Mouse (Mus musculus) thymus, postnatal 0 days (tissue): Measurements from ENCODE around the gene Zfp982. TPM values are rescaled to one million over a fixed set of nuclear protein-coding genes. Genes with fewer than 3 reads are reported as not detected.
A peak's percentile ranks its signal among the peaks of the same experiment; 100 is the strongest.
"Not testable (repeated sequence)": the region's sequence is repeated elsewhere in the genome, so short reads cannot be mapped to it uniquely, and the experiment has no call there.

Experiments
- DNase-seq: peaks from one replicate; pipeline ENCODE4 v3.0.0-alpha.2; 2015; ENCODE audit warnings: low spot score
- polyA plus RNA-seq: library from polyadenylated mRNA; unstranded; fragments of >200 nt; fragmentation: Nextera tagmentation; extraction: Ambion mirVana; gene quantifications from 2 replicates; pipeline ENCODE4 v1.2.1, GENCODE M21; 2015

Zfp982 gene
- polyA plus RNA-seq, result 2.3 and 2.5 TPM in 2 replicates

GRCm38 (mm10) chr4:147492117-147492516 is at the start of gene Zfp982:
TSS of gene Zfp982 (plus strand) at chr4:147492417.
- not testable (repeated sequence) for DNase-seq

GRCm38 (mm10) chr4:147442649-147443553 is 49.3 kb upstream of the Zfp982 start:
- DNase-seq, result not testable (repeated sequence)

GRCm38 (mm10) chr4:147443554-147443927 is 48.7 kb upstream of the Zfp982 start:
- DNase-seq, result not testable (repeated sequence)

GRCm38 (mm10) chr4:147445371-147445770 is 46.8 kb upstream of the Zfp982 start:
- DNase-seq, result not testable (repeated sequence)

GRCm38 (mm10) chr4:147448358-147448757 is 43.9 kb upstream of the Zfp982 start:
- no peak for DNase-seq

GRCm38 (mm10) chr4:147449099-147449581 is 43.1 kb upstream of the Zfp982 start:
- no peak for DNase-seq

GRCm38 (mm10) chr4:147449986-147450385 is 42.2 kb upstream of the Zfp982 start:
- not testable (repeated sequence) for DNase-seq

GRCm38 (mm10) chr4:147467207-147467606 is 25.0 kb upstream of the Zfp982 start:
- DNase-seq, result not testable (repeated sequence)

- peak; percentile 2 for DNase-seq
These were observed 6.8 kb downstream of the Zfp982 start for GRCm38 (mm10) chr4:147498772-147499613.

- peak; percentile 1 for DNase-seq
These were observed 17.0 kb downstream of the Zfp982 start for GRCm38 (mm10) chr4:147509174-147509573.

- no peak for DNase-seq
These were observed 26.8 kb downstream of the Zfp982 start for GRCm38 (mm10) chr4:147518981-147519380.

- no peak for DNase-seq
These were observed 27.9 kb downstream of the Zfp982 start for GRCm38 (mm10) chr4:147520100-147520499.

GRCm38 (mm10) chr4:147525125-147525524 is 32.9 kb downstream of the Zfp982 start:
- DNase-seq, result no peak

GRCm38 (mm10) chr4:147530366-147530765 is 38.1 kb downstream of the Zfp982 start:
- DNase-seq, result no peak

GRCm38 (mm10) chr4:147535916-147536315 is 43.7 kb downstream of the Zfp982 start:
- not testable (repeated sequence) for DNase-seq

GRCm38 (mm10) chr4:147537702-147538101 is 45.5 kb downstream of the Zfp982 start:
- no peak for DNase-seq

- not testable (repeated sequence) for DNase-seq
These were observed 47.7 kb downstream of the Zfp982 start, which contains the start of gene Gm16503 for GRCm38 (mm10) chr4:147539918-147540317. TSS of gene Gm16503 (plus strand) at chr4:147540218.

GRCm38 (mm10) chr4:147541105-147541504 is 48.9 kb downstream of the Zfp982 start:
- no peak for DNase-seq

- not testable (repeated sequence) for DNase-seq
These were observed 60.9 kb downstream of the Zfp982 start, which contains the start of gene Zfp985 for GRCm38 (mm10) chr4:147553071-147553470. TSS of gene Zfp985 (plus strand) at chr4:147553277.

GRCm38 (mm10) chr4:147554361-147554760 is 62.1 kb downstream of the Zfp982 start:
- DNase-seq, result not testable (repeated sequence)

GRCm38 (mm10) chr4:147556921-147557320 is 64.7 kb downstream of the Zfp982 start:
- not testable (repeated sequence) for DNase-seq
